Mouse (Mus musculus) hematopoietic stem cell, adult 5-6 weeks (primary cell): Measurements from ENCODE around the gene Ndufa13. TPM values are rescaled to one million over a fixed set of nuclear protein-coding genes. Genes with fewer than 3 reads are reported as not detected.

ENCODE experiments used
- ATAC-seq, 2 experiments: fragments of 125-278 bp in 1 of 2; replicated peaks in 1 of 2; 2 replicates each; pipeline ENCODE4 v1.8.0; 2016 to 2017; ENCODE audit warnings: inconsistent platforms in 2 of 2, mild to moderate bottlenecking in 2 of 2, moderate number of reproducible peaks in 2 of 2, low read depth in 1 of 2, moderate TSS enrichment in 1 of 2; ENCODE audit not compliant: low FRiP score in 2 of 2, poor library complexity in 2 of 2, severe bottlenecking in 2 of 2, insufficient read depth in 1 of 2, low TSS enrichment in 1 of 2
- total RNA-seq: library from RNA; stranded (forward); fragments of 172-1452, 232-1000 nt; gene quantifications from 2 replicates; pipeline ENCODE4 v1.2.3, GENCODE M21; 2017

Ndufa13 gene
- total RNA-seq, 1 experiment from 2014 or later, result 103 TPM

- ATAC-seq, result no peak
Observed at GRCm38 (mm10) chr8:69915748-69916147, 13.4 kb upstream of the Ndufa13 start.

- no peak for ATAC-seq
Observed at GRCm38 (mm10) chr8:69914526-69914925, 12.2 kb upstream of the Ndufa13 start.

- ATAC-seq, result no peak
Observed at GRCm38 (mm10) chr8:69912478-69913074, 10.2 kb upstream of the Ndufa13 start.

GRCm38 (mm10) chr8:69911917-69912316 is 9.6 kb upstream of the Ndufa13 start:
- no peak for ATAC-seq

GRCm38 (mm10) chr8:69907106-69907505 is 4.7 kb upstream of the Ndufa13 start:
- ATAC-seq, result no peak

GRCm38 (mm10) chr8:69906260-69906659 is 3.9 kb upstream of the Ndufa13 start:
- no peak for ATAC-seq

- no peak for ATAC-seq
Observed at GRCm38 (mm10) chr8:69904096-69904495, 1.7 kb upstream of the Ndufa13 start.

GRCm38 (mm10) chr8:69903063-69903542 is 745 bp upstream of the Ndufa13 start:
- ATAC-seq, result peak; percentile 68 to 71

- ATAC-seq, result peak; percentile 76 to 81
Observed at GRCm38 (mm10) chr8:69901484-69902162, 735 bp downstream of the Ndufa13 start.

- ATAC-seq, result no peak
Observed at GRCm38 (mm10) chr8:69900895-69901451, 1.4 kb downstream of the Ndufa13 start.

GRCm38 (mm10) chr8:69899876-69900275 is 2.5 kb downstream of the Ndufa13 start:
- ATAC-seq, result no peak

- no peak for ATAC-seq
Observed at GRCm38 (mm10) chr8:69897857-69898256, 4.5 kb downstream of the Ndufa13 start.

- no peak for ATAC-seq
Observed at GRCm38 (mm10) chr8:69895772-69896451, 6.4 kb downstream of the Ndufa13 start.

- ATAC-seq, result no peak
Observed at GRCm38 (mm10) chr8:69894836-69895332, 7.5 kb downstream of the Ndufa13 start.

GRCm38 (mm10) chr8:69893863-69894262 is 8.5 kb downstream of the Ndufa13 start:
- ATAC-seq, result 0 out of 4 replicates have a peak, but pooled peaks of 1 of the 2 experiments have one; percentile 30

- ATAC-seq, result peak in 1 of 2 experiments; percentile 27; a peak in 1 of 4 replicates
Observed at GRCm38 (mm10) chr8:69890813-69891241, 11.5 kb downstream of the Ndufa13 start.

- no peak for ATAC-seq
Observed at GRCm38 (mm10) chr8:69888902-69889301, 13.5 kb downstream of the Ndufa13 start.
